Mouse (Mus musculus): Measurements from ENCODE around the gene Olfr251.
A peak's percentile ranks its signal among the peaks of the same experiment; 100 is the strongest.
"Not testable (repeated sequence)": the region's sequence is repeated elsewhere in the genome, so short reads cannot be mapped to it uniquely, and the experiment has no call there.

Gene Olfr251

DNA sequence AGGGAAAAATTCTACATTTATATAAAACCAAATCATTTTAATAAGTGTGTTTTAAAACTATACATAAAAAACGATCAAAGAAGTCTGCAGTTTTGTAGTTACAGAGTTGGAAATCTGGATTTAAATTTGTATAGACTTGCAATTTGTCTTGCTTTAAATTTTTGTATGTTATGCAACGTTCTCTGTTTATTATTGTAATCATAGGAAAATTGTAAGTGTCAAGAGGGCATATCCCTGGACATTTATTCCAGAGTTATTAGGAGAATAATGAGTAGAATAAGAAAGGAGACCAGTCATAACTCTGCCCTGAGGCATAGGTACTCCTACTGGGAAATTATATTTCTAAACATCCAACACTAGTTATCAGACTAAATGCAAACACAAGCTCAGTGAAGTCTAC, at the start of gene Olfr251:
Gene Olfr251, plus strand, starts transcription at position 301 of the 400 bp plus-strand sequence.
- no peak for DNase-seq

DNA sequence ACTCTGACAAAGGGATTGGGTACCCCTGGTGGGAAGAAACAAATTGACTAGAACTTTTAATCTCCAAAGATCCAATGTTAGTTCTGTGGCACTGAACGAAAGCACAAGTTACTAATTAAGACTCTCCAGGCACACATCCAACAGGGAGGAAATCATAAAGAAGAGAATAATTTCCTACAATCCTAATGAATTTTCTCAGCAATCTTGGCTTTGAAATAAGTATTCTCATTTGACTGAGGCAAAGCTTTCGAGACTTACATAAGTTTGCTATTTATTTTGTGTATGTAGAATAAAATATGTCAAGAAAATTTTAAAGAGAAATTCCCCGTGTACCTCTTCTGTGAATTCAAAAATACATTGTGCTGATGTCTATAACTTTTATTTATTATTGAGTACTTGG, 48.1 kb upstream of the Olfr251 start, which contains the start of gene Olfr25:
Gene Olfr25, plus strand, starts transcription at position 301 of the 400 bp plus-strand sequence.
- DNase-seq = no peak

GRCm38 (mm10) chr9:38348111-38348510, 28.8 kb upstream of the Olfr251 start, which contains the start of gene Olfr898:
TSS of gene Olfr898 (plus strand) at chr9:38348411.
- no peak for DNase-seq

- no peak for DNase-seq
Observed at GRCm38 (mm10) chr9:38366596-38366995, 10.3 kb upstream of the Olfr251 start, which contains the start of gene Olfr250. TSS of gene Olfr250 (plus strand) at chr9:38366896.

DNA sequence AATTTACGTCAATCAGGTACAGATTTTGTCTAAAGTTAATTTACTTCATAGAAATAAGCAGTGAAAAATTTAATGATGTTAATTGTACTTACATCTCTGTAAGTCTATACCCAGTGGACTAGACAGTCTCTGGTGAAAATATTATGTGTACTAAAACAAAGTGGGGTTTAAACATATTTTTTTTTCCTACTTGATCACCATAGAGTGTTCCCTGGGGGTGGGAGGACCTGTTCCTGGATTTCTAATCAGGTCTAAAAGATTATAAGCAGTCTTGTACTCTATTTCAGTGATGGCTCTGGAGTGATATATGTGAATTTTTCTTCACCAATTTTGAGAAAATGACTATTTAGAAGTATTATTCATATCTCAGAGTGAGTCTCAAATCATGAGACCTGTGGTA, 24.5 kb downstream of the Olfr251 start, which contains the start of gene Olfr147:
Gene Olfr147, plus strand, starts transcription at position 301 of the 400 bp plus-strand sequence.
- no peak for DNase-seq

DNA sequence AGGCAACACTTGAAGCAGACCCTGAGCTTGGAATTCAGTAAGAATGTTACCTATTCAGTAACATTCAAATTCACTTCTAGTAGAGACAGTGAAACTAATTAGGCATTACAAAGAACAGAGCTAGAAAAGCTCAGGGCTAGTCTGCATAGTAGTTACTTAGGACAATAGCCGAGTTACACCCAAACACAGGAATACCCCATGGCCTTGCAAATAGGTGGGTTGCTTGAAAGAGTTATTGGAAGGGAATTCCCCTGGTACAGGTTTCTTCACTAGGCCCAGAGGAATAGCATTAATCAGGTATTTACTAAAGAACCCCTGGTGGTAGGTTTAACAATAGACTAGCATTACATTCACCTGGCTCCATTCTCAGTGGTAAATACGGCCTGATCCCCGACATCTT, 30.6 kb downstream of the Olfr251 start:
- DNase-seq = not testable (repeated sequence)

DNA sequence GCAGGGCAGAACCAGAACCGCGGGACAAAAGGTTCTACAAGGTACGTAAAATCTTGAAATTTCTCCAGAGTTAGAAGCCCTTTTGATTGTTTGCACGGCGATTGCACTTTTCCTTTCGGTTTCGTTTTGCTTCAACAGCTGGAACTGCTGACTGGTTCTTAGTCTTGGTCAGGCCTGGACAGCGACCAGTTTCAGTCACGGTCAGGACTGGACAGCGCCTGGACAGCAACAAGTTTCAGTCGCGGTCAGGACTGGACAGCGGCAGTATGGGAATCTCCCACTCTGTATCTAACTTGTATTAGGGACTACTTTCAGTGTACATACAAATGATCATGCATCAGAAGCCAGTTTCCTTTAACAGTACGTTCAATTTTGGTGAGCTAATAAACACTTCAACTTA, 36.6 kb downstream of the Olfr251 start:
- peak; percentile 62 to 70 for DNase-seq

DNA sequence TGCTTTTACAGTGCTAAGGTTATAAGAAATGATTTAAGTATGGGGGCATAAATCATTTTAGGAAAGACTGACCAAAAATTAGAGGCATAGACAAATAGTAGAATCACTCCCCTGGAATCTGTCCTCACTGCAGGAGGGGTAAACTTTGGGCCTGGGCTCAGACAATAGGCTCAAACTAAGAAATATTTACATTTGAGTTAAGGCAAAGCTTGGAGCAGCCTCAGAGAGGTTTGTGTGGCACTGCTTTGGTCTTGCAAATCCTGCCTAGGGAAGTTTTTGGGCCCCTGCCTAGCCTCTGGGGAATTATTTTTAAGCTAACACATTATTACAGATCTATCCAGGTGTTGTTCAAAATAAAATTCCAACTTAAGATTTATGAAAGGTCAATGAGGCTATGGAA, 46.9 kb downstream of the Olfr251 start:
- no peak for DNase-seq

- no peak for DNase-seq
Observed at GRCm38 (mm10) chr9:38427026-38427425, 50.1 kb downstream of the Olfr251 start.

DNA sequence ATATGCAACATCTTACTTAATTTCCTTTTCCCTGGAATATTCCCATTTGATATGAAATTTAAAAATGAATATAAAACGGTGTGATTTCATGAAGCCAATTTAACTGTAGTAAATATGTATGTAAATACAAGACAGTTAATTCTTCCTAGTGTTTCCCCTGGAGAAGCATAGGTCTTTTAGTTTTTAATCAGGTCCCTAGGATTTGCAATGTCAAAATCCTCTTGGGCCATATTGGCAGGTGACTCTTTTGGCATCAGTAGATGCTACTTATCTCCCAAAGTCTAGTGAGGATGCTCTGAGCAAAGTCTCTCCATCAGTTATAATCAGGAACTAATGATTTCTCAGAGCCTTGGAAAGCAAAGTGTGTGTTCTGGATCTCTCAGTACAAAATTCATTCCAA, 52.3 kb downstream of the Olfr251 start, which contains the start of gene Olfr901:
Gene Olfr901, plus strand, starts transcription at position 301 of the 400 bp plus-strand sequence.
- no peak for DNase-seq
